Mouse (Mus musculus) embryonic facial prominence, embryonic 15.5 days (tissue): ENCODE measurements around the gene Sec14l1. TPM values are rescaled to one million over a fixed set of nuclear protein-coding genes. Genes with fewer than 3 reads are reported as not detected.

Experiments used
- ATAC-seq: fragments of 200-750 bp; cut with Nextera tagmentation; 2 replicates; pipeline ENCODE4 v1.8.0; 2017; ENCODE audit warnings: low read depth, moderate TSS enrichment; ENCODE audit not compliant: insufficient number of reproducible peaks, low FRiP score, low TSS enrichment
- H3K27ac ChIP-seq: fragments of 300-500 bp; sonication (generic); replicated peaks from 2 replicates; pipeline ENCODE4 v1.5.1; 2015; ENCODE audit warnings: mild to moderate bottlenecking, inconsistent platforms
- H3K27me3 ChIP-seq: fragments of 300-500 bp; sonication (generic); 2 replicates; pipeline ENCODE4 v1.6.1; 2015; ENCODE audit warnings: inconsistent platforms
- H3K36me3 ChIP-seq: fragments of 300-500 bp; sonication (generic); 2 replicates; pipeline ENCODE4 v1.6.1; 2015; ENCODE audit warnings: mild to moderate bottlenecking, inconsistent platforms
- H3K4me1 ChIP-seq: fragments of 300-500 bp; sonication (generic); 2 replicates; pipeline ENCODE4 v1.6.1; 2015; ENCODE audit warnings: inconsistent platforms
- H3K4me2 ChIP-seq: fragments of 300-500 bp; sonication (generic); replicated peaks from 2 replicates; pipeline ENCODE4 v1.6.1; 2015; ENCODE audit warnings: mild to moderate bottlenecking, inconsistent platforms
- H3K4me3 ChIP-seq: fragments of 300-500 bp; sonication (generic); replicated peaks from 2 replicates; pipeline ENCODE4 v1.5.1; 2015; ENCODE audit warnings: mild to moderate bottlenecking, inconsistent platforms
- H3K9ac ChIP-seq: fragments of 300-500 bp; sonication (generic); 2 replicates; pipeline ENCODE4 v1.6.1; 2015; ENCODE audit warnings: inconsistent platforms
- H3K9me3 ChIP-seq: fragments of 300-500 bp; sonication (generic); replicated peaks from 2 replicates; pipeline ENCODE4 v1.6.1; 2016; ENCODE audit warnings: inconsistent platforms
- WGBS: fragments of 180-500 bp; shearing (Covaris S2); methylation state at CpG from one replicate; pipeline ENCODE4 v1.1.7; 2015; 5-methylcytosine and 5-hydroxymethylcytosine counted together
- polyA plus RNA-seq: library from polyadenylated mRNA; unstranded; fragments of >200 nt; fragmentation: Nextera tagmentation; extraction: Ambion mirVana; gene quantifications from 2 replicates; pipeline ENCODE4 v1.2.1, GENCODE M21; 2015

Gene Sec14l1
- polyA plus RNA-seq, 1 experiment from 2014 or later = 69.3 TPM

DNA sequence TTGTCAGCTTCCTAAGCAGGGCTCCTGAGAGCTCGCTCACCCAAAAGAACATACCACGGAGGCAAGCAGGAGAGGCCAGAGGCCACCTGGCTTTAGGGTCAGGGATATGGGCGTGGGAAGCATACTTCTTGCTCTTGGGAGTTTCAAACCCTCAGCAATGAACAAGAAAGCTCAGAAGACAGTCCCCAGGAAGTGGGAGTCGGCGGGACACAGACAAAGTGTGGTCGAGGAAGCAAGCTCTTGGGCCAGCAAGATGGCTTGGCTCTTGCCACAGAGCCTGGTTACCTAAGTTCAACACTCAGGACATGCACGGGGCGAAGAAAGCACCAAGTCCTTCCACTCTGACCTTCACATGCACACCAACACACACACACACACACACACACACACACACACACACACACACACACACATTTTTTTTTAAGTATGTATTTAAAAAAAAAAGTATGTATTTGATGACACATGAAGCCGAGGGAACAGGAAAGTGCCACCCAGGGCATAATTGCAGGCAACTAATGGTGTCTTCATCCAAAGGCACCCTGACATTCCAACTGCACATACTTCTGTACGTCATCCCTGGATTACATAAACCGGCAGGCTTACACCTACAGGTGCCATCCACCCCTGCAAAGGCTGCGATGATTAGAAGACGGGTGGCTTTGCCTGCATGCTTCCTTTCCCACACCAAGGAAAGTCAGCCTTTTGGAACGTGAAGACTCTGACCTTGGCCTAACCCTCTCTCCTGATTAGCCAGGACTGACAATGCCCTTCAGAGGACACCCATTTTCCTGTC lies 12.8 kb upstream of the Sec14l1 start:
- Histone ChIP-seq H3K36me3 (no peaks in the 10 kb centered on the region), H3K4me2 (no peak overlapping the region), H3K4me3 (no peak overlapping the region), H3K4me1 (peaks cover 47% of the 10 kb centered on the region), H3K9me3 (no peaks in the 10 kb centered on the region), H3K9ac (no peak overlapping the region), H3K27ac (peak overlapping the region; percentile 63), H3K27me3 (no peaks in the 10 kb centered on the region)
- ATAC-seq = no peak
- WGBS = 66% methylated on average over 14 of the region's 14 CpGs

DNA sequence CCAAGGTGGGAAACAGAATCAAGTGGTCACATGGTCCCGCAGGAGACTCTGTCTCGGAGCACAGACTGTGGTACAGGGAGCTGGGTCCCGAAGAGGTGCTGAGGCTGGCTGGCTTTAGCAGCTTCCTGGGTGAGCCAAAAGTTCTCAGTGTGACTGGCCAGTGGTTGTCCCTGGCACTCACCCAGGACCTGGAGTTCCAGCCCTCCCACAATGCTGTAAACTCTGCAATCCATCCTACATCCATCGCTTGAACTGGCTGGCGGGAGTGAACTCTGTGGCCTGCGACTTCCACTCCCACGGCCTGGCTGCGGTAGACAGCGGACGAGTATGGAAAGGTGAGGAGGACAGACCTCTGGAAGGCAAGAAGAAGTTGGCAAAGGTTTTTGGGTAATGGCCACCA lies 11.4 kb upstream of the Sec14l1 start:
- no peak overlapping the region for H3K4me3 ChIP-seq
- no peaks in the 10 kb centered on the region for H3K9me3 ChIP-seq
- H3K9ac ChIP-seq = no peak overlapping the region
- H3K4me1 ChIP-seq = peaks cover 44% of the 10 kb centered on the region
- no peak overlapping the region for H3K4me2 ChIP-seq
- no peaks in the 10 kb centered on the region for H3K27me3 ChIP-seq
- H3K27ac ChIP-seq = 0 out of 2 replicates have a peak overlapping the region, but pooled peaks have one; percentile 18
- ATAC-seq = no peak
- H3K36me3 ChIP-seq = no peaks in the 10 kb centered on the region
- 82% methylated on average over 10 of the region's 10 CpGs for WGBS

DNA sequence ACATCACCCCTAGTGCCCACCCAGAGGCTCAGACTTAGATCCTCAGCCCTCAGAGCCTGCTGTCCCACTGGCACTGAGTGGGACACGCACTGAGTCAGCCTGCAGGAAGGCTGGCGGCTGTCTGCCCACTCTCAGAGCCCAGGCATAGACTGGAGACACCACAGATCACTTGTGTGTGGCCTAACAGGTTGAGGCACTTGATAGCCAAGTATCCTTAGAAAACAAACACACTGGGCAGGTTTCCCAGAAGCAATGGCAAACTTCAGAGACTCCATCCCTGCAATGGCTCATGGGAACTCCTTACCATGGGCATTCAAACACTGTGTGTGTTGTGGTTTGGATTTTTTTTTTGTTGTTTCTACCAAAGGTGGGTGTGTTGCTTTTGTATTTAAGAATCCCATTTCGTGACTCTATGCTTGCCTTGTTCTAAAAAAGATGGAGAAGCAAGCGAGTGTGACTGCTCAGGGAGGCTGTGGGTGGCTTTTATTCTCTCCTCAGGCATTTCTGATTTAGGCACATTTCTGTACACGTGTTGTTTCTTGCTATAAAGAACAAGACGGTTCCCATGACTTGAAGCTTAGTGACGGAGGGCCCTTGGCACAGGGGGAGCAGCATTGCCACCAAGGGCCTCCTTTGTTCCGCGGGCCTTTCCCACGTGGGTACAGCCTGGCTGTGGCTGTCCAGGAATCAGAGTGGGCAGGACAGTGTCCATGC lies 10.8 kb upstream of the Sec14l1 start:
- WGBS = 76% methylated on average over 10 of the region's 10 CpGs
- peaks cover 44% of the 10 kb centered on the region for H3K4me1 ChIP-seq
- no peak overlapping the region for H3K4me2 ChIP-seq
- H3K4me3 ChIP-seq = no peak overlapping the region
- no peak for ATAC-seq
- no peaks in the 10 kb centered on the region for H3K27me3 ChIP-seq
- no peaks in the 10 kb centered on the region for H3K36me3 ChIP-seq
- no peak overlapping the region for H3K9ac ChIP-seq
- no peaks in the 10 kb centered on the region for H3K9me3 ChIP-seq
- H3K27ac ChIP-seq = 0 out of 2 replicates have a peak overlapping the region, but pooled peaks have one; percentile 18

DNA sequence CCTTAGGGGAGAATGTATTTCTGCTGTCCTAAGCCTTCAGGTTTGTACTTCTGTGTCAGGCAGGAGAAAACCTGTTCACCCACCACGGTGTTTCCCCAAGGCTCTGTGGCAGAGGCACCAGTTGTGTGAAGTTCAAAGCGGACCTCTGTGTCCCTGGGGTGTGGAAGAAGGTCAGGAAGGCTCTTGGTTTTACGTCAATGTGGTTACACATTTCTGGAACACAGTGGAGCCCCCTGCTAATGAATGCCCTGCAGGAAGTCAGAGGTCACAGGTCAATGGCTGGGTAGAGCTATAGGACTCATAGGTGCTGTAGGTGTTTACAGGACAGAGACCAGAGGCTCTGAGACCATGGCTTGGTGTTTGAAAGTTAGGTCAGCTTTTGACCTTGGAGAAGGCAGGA lies 9.7 kb upstream of the Sec14l1 start:
- H3K9ac ChIP-seq = no peak overlapping the region
- no peak overlapping the region for H3K27ac ChIP-seq
- no peak overlapping the region for H3K4me3 ChIP-seq
- no peak overlapping the region for H3K4me2 ChIP-seq
- H3K9me3 ChIP-seq = no peaks in the 10 kb centered on the region
- no peaks in the 10 kb centered on the region for H3K36me3 ChIP-seq
- 44% methylated on average over 3 of the region's 3 CpGs for WGBS
- H3K4me1 ChIP-seq = peaks cover 48% of the 10 kb centered on the region
- no peaks in the 10 kb centered on the region for H3K27me3 ChIP-seq
- ATAC-seq = no peak

DNA sequence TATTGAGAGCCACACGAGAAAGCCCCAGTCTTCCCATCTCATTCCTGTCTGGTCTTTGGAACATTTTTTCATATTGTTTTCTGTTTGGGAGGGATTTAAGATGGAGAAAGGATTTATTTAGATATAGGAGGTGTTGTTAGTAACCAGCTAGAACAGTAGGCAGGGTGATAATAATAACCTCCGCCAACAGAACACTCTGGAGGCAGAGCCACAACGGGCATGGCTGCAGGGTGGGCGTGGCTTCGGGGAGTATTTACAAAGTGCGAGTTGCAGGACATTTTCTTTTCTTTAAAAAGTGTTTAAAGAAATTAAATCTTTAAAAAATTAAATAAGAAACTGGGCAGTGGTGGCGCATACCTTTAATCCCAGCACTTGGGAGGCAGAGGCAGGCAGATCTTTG lies 9.1 kb upstream of the Sec14l1 start:
- Histone ChIP-seq H3K9me3 (no peaks in the 10 kb centered on the region), H3K4me3 (no peak overlapping the region), H3K4me1 (peaks cover 48% of the 10 kb centered on the region), H3K9ac (no peak overlapping the region), H3K4me2 (no peak overlapping the region), H3K27me3 (no peaks in the 10 kb centered on the region), H3K36me3 (no peaks in the 10 kb centered on the region), H3K27ac (no peak overlapping the region)
- ATAC-seq = no peak
- WGBS = 79% methylated on average over 7 of the region's 7 CpGs

DNA sequence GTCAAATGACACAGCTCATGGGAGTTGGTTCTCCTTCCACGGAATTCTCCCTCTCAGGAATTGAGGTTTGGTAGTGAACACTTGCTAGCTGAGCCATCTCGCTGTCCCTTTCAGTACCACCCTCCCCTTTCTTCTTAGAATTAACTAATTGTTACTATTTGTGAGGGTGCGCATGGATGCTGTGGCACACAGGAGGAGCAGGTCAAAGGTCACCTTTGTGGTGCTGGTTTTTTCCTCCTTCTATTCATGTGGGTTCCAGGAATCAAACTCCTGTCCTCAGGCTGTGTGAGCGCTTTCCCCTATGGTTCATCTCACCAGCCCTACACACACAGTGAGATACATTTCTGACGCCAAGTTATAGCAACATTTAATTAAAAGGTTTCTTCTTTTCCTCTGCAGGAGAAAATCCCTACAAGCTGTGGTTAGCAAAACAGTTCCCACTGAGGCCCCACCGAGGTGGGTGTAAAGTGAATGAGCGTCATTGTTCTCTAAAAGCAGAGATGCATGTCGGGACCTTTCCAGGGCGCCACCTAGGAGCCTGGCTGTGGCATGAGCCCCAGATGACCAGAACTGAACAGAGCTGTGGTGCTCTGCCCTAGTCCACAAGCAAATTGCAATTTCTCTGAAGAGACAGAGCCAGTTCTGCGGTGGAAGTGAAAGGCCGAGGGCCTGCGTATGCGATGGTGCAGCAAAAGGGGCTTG lies 8.2 kb upstream of the Sec14l1 start:
- no peak overlapping the region for H3K4me3 ChIP-seq
- peak overlapping the region; percentile 39 for H3K27ac ChIP-seq
- H3K4me1 ChIP-seq = peaks cover 45% of the 10 kb centered on the region
- no peak for ATAC-seq
- H3K27me3 ChIP-seq = no peaks in the 10 kb centered on the region
- WGBS = 36% methylated on average over 13 of the region's 13 CpGs
- no peak overlapping the region for H3K9ac ChIP-seq
- H3K4me2 ChIP-seq = no peak overlapping the region
- H3K9me3 ChIP-seq = no peaks in the 10 kb centered on the region
- no peaks in the 10 kb centered on the region for H3K36me3 ChIP-seq

DNA sequence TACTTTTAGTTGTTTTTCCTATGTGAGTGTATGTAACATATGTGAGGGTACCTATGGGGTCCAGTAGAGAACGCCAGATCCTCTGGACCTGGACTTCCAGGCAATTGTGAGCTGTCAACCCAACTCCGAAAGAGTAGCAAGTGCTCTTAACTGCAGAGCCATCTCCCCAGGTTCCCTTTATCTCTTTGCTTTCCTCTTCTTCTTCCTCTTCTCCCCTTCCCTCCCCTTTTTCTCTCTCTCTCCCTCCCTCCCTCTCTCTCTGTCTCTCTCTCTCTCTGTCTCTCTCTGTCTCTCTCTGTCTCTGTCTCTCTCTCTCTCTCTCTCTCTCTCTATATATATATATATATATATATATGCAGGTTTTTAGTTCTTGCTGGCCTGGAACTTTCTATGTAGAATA lies 7.1 kb upstream of the Sec14l1 start:
- 95% methylated on average over 2 of the region's 2 CpGs for WGBS
- Histone ChIP-seq H3K27me3 (no peaks in the 10 kb centered on the region), H3K36me3 (no peaks in the 10 kb centered on the region), H3K9me3 (no peaks in the 10 kb centered on the region), H3K27ac (peak overlapping the region; percentile 77; the same call in 1 of the 2 replicates), H3K4me3 (no peak overlapping the region), H3K4me2 (no peak overlapping the region), H3K9ac (no peak overlapping the region), H3K4me1 (peaks cover 48% of the 10 kb centered on the region)
- no peak for ATAC-seq

DNA sequence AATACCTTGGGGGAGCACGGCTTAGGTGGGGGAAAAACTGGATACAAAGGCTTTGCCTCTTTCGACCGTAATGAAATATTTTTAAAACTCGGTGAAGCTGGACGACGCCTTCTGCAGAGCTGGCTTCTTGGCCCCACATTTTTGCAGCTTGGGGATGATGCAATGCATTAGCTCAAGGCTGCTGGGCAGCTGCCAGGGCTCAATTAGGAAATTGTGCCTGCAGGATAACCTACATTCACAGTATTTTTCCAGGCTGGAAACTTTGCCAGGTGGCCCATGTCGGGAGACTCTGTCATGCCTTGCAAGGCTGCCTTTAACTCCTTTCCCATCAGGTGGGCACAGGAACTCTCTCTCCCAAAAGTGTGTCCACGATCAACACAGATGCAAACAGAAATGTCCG lies 6.4 kb upstream of the Sec14l1 start:
- H3K9ac ChIP-seq = no peak overlapping the region
- no peak overlapping the region for H3K4me3 ChIP-seq
- H3K27me3 ChIP-seq = no peaks in the 10 kb centered on the region
- H3K27ac ChIP-seq = peak overlapping the region; percentile 77
- H3K9me3 ChIP-seq = no peaks in the 10 kb centered on the region
- no peaks in the 10 kb centered on the region for H3K36me3 ChIP-seq
- 22% methylated on average over 9 of the region's 9 CpGs for WGBS
- H3K4me2 ChIP-seq = no peak overlapping the region
- H3K4me1 ChIP-seq = peaks cover 55% of the 10 kb centered on the region
- no peak for ATAC-seq

DNA sequence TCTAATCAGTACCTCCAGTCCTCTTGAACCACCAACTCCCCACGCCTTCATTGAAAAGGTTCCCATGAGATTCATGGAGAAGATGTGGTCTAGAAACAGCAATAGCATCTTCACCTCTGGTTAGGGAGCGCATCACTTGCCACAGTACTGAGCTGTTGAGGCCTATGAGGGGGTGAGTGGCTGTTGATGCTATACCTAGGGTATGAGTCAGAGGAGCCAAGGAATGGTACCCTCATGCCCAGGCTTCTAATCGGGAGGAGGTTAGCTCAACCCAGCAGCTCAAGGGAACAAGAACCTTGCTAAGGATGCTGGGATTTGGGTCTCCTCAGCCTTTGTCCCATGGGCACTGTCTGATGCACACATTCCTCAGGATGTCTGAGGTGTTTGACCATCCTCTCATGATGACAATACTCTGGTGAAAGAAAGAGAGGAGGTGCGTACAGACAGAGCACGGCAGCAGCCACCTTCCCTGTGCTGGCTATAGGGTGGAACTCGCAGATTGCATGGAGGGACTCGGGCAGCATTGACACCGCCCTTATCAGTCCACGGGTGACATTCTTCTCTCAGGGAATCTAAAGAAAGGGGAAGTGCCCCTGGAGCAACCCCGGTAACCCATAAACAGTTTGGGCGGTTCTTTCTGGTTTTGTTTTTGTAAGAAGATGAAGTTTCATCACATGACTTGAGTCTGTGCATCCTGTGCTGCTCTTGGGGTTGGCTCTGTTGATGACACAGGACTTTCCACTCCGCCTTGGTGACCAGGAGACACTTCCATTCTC lies 5.6 kb upstream of the Sec14l1 start:
- 80% methylated on average over 12 of the region's 12 CpGs for WGBS
- Histone ChIP-seq H3K4me3 (no peak overlapping the region), H3K27me3 (no peaks in the 10 kb centered on the region), H3K4me2 (no peak overlapping the region), H3K36me3 (no peaks in the 10 kb centered on the region), H3K9ac (no peak overlapping the region), H3K9me3 (no peaks in the 10 kb centered on the region), H3K27ac (peak overlapping the region; percentile 77), H3K4me1 (peaks cover 54% of the 10 kb centered on the region)
- no peak for ATAC-seq

DNA sequence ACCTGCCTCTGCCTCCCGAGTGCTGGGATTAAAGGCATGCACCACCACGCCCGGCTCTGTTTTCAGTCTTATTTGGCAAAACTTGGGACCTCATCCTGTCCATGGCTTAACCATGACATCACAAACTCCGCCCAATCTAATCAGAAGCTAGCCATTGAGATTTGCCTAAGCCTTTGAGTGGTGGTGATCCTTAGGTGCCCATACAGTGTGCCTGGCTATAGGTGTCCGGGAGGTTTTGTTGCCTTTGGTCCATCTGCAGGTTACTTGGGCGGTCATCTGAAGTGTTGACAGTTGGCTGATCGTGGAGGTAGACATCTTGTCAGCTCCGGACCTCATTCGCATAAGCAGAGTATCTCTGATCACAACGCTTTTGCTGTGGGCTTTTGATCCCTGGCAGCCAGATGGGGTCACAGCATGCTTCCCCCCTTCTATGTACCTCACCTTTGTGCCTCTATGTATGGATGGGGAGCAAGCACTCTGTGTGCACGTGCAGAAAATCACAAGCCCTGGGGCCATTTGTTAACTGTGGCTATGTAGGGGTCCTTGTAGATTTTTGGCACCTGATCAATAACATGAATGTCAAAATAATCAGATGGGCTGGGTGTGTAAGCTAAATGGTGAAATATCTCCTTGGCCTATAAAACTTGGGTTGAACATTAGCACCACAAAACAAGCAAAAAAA lies 2.9 kb upstream of the Sec14l1 start:
- WGBS = 85% methylated on average over 11 of the region's 11 CpGs
- Histone ChIP-seq H3K4me1 (peaks cover 48% of the 10 kb centered on the region), H3K4me3 (no peak overlapping the region), H3K9me3 (no peaks in the 10 kb centered on the region), H3K27me3 (no peaks in the 10 kb centered on the region), H3K36me3 (0 out of 2 replicates have a peak, but pooled peaks cover under 1% of the 10 kb centered on the region), H3K27ac (no peak overlapping the region), H3K9ac (no peak overlapping the region), H3K4me2 (no peak overlapping the region)
- no peak for ATAC-seq
